Mouse (Mus musculus) kidney, adult 11 months (tissue): ENCODE results near the gene Tspan5.

Experiments used
- DNase-seq: peaks from one replicate; pipeline ENCODE4 v3.0.0; 2022

Gene Tspan5

GRCm38 (mm10) chr3:138886121-138886520 lies 144.1 kb downstream of the Tspan5 start:
- DNase-seq = no peak

- no peak for DNase-seq
These were observed 147.2 kb downstream of the Tspan5 start for GRCm38 (mm10) chr3:138889214-138889613.

- no peak for DNase-seq
These were observed 147.8 kb downstream of the Tspan5 start for GRCm38 (mm10) chr3:138889769-138890295.

GRCm38 (mm10) chr3:138893520-138893919 lies 151.5 kb downstream of the Tspan5 start:
- no peak for DNase-seq

GRCm38 (mm10) chr3:138897500-138897899 lies 155.5 kb downstream of the Tspan5 start:
- DNase-seq = no peak

- DNase-seq = no peak
These were observed 156.1 kb downstream of the Tspan5 start for GRCm38 (mm10) chr3:138898055-138898454.

GRCm38 (mm10) chr3:138900571-138901141 lies 158.7 kb downstream of the Tspan5 start:
- DNase-seq = no peak

GRCm38 (mm10) chr3:138905678-138906077 lies 163.7 kb downstream of the Tspan5 start:
- DNase-seq = no peak

- peak; percentile 18 for DNase-seq
These were observed 164.3 kb downstream of the Tspan5 start for GRCm38 (mm10) chr3:138906112-138906880.

GRCm38 (mm10) chr3:138909313-138909712 lies 167.3 kb downstream of the Tspan5 start:
- no peak for DNase-seq

GRCm38 (mm10) chr3:138912504-138912903 lies 170.5 kb downstream of the Tspan5 start:
- DNase-seq = no peak

- DNase-seq = peak; percentile 25
These were observed 172.8 kb downstream of the Tspan5 start for GRCm38 (mm10) chr3:138914626-138915288.

GRCm38 (mm10) chr3:138916591-138916990 lies 174.6 kb downstream of the Tspan5 start:
- no peak for DNase-seq

GRCm38 (mm10) chr3:138917016-138917415 lies 175.0 kb downstream of the Tspan5 start:
- no peak for DNase-seq

- no peak for DNase-seq
These were observed 176.2 kb downstream of the Tspan5 start for GRCm38 (mm10) chr3:138918241-138918640.

GRCm38 (mm10) chr3:138926161-138926560 lies 184.2 kb downstream of the Tspan5 start:
- DNase-seq = no peak

GRCm38 (mm10) chr3:138927437-138927836 lies 185.4 kb downstream of the Tspan5 start:
- no peak for DNase-seq

GRCm38 (mm10) chr3:138936780-138937179 lies 194.8 kb downstream of the Tspan5 start:
- DNase-seq = no peak

GRCm38 (mm10) chr3:138937241-138937640 lies 195.2 kb downstream of the Tspan5 start:
- DNase-seq = no peak

GRCm38 (mm10) chr3:138941604-138942003 lies 199.6 kb downstream of the Tspan5 start:
- no peak for DNase-seq

GRCm38 (mm10) chr3:138945516-138945915 lies 203.5 kb downstream of the Tspan5 start:
- DNase-seq = no peak

- DNase-seq = no peak
These were observed 207.1 kb downstream of the Tspan5 start for GRCm38 (mm10) chr3:138949081-138949480.

- no peak for DNase-seq
These were observed 213.2 kb downstream of the Tspan5 start for GRCm38 (mm10) chr3:138955220-138955619.
